Mouse (Mus musculus): ENCODE data around the gene Ncf2. TPM values are rescaled to one million over a fixed set of nuclear protein-coding genes. Genes with fewer than 3 reads are reported as not detected.

Ncf2 gene
- total and polyA plus RNA-seq, 2 experiments: 1.2 to 3.0 TPM

DNA sequence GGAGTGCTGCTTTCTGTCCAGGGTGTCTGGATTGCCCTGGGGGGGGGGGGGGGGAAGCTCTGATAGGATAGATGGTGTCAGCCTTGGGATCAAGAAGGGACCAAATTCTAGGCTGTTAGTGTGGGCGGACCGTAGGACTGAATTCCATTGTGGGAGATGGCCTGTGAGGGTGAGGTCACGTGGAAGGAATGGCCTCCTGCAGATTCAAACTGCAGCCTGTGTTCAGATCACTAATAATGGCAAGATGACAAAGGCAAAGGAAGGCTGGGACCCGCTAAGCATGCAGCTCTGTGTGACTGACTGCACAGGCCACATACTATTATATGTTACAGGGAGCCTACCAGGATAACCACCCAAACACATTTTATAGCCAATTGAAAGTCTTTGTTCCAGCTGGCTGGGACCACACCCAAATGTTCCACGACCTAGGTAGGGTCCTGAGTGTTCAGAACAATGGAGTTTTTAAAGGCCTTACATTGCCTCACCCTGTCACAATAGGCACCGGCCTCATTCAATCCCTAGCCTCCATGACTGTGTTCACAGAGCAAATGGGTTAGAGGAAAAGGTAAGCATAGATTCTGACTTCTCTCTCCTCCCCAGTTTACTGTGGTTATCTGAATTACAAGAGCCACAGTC is 6.4 kb upstream of the Ncf2 start:
- 86% methylated on average over 6 of the region's 6 CpGs for WGBS
- DNase-seq (ENCODE audit: extremely low read depth, low read depth, low spot score): no peak
- H3K4me1 ChIP-seq (ENCODE audit: control insufficient read depth, insufficient read depth, low read length): no peaks in the 10 kb centered on the region
- no peak overlapping the region for H3K27ac ChIP-seq (replicated peaks; ENCODE audit: insufficient read depth, low read depth, low read length)
- TF ChIP-seq POLR2A (IDR thresholded peaks at IDR 0.05; ENCODE audit: extremely low read depth, insufficient read depth, low read length): no peak
- H3K79me2 ChIP-seq (ENCODE audit: control insufficient read depth, insufficient read depth, low read length): no peaks in the 10 kb centered on the region
- H3K9ac ChIP-seq (ENCODE audit: low read depth, low read length): no peak overlapping the region
- no peaks in the 10 kb centered on the region for H3K27me3 ChIP-seq (ENCODE audit: control insufficient read depth, insufficient read depth, low read length)
- H3K4me3 ChIP-seq (ENCODE audit: insufficient read depth, low read depth, low read length): no peak overlapping the region
- H3K36me3 ChIP-seq (ENCODE audit: control insufficient read depth, insufficient read depth, low read length): no peaks in the 10 kb centered on the region

DNA sequence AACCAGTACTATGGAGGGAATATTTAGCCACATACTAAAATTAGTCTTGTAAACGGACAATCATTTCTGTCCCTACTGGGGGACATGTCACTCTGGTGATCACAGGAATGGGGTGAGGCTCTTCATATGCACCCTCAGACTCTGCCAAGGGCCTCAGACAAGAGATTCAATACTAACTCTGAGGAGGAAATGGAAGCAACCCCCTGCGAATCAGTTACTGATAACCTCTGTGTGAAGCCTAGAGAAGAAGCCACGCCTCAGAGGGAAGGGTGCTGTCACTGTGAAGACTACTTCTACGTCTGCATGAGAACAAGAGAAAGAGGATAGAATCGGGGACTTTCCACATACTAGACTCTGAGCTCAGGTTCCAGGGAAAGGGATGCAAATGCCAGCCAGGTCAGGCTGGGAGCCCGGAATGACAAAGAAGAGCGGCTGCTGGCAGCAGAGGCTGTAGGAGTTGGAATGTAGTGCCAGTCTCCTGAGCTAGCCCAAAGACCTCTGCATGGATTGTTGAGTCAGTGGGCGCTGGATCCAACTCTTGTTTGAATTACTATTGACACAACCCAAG is 4.2 kb upstream of the Ncf2 start:
- Histone ChIP-seq H3K79me2 (ENCODE audit: control insufficient read depth, insufficient read depth, low read length) (no peaks in the 10 kb centered on the region), H3K36me3 (ENCODE audit: control insufficient read depth, insufficient read depth, low read length) (no peaks in the 10 kb centered on the region), H3K27me3 (ENCODE audit: control insufficient read depth, insufficient read depth, low read length) (no peaks in the 10 kb centered on the region), H3K9ac (ENCODE audit: low read depth, low read length) (no peak overlapping the region), H3K4me3 (ENCODE audit: insufficient read depth, low read depth, low read length) (no peak overlapping the region), H3K4me1 (ENCODE audit: control insufficient read depth, insufficient read depth, low read length) (no peaks in the 10 kb centered on the region), H3K27ac (replicated peaks; ENCODE audit: insufficient read depth, low read depth, low read length) (no peak overlapping the region)
- TF ChIP-seq CTCF (IDR thresholded peaks at IDR 0.05; ENCODE audit: low read depth, low read length): no peak
- TF ChIP-seq POLR2A (IDR thresholded peaks at IDR 0.05; ENCODE audit: extremely low read depth, insufficient read depth, low read length): no peak
- DNase-seq (ENCODE audit: extremely low read depth, low read depth, low spot score): no peak
- WGBS: 62% methylated on average over 8 of the region's 8 CpGs

DNA sequence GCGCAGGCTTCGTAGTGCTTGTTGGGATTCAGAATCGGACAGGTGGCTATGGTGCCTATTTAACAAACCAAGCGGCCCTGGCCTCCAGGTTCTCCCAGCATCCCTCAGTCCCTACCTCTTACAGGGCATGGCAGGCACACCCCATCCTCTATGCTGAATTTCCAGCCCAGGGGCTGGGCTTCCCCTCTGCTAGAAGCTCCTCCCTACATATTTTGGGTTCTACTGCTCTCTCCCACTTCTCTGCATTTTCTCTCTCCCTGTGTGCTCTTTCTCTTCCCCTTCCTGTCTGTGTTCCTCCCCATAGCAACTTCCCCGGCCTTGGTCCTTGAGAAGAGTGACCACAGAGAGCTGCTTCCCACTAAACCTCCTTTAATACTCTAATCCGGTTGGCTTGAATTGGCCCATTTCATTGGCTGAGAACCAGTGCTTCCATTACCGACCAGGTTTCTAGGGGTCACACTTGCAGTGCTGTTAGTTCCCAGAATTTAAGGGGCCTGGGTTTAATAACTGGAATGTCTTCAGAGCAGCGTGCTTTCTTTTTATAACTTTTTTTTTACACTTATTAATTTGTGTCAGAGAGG is 3.2 kb upstream of the Ncf2 start:
- H3K4me1 ChIP-seq (ENCODE audit: control insufficient read depth, insufficient read depth, low read length): no peaks in the 10 kb centered on the region
- no peaks in the 10 kb centered on the region for H3K36me3 ChIP-seq (ENCODE audit: control insufficient read depth, insufficient read depth, low read length)
- no peaks in the 10 kb centered on the region for H3K79me2 ChIP-seq (ENCODE audit: control insufficient read depth, insufficient read depth, low read length)
- no peaks in the 10 kb centered on the region for H3K27me3 ChIP-seq (ENCODE audit: control insufficient read depth, insufficient read depth, low read length)
- TF ChIP-seq POLR2A (IDR thresholded peaks at IDR 0.05; ENCODE audit: extremely low read depth, insufficient read depth, low read length) (no peak), CTCF (IDR thresholded peaks at IDR 0.05; ENCODE audit: low read depth, low read length) (no peak)
- peak; percentile 32 for DNase-seq (ENCODE audit: extremely low read depth, low read depth, low spot score)
- no peak overlapping the region for H3K27ac ChIP-seq (replicated peaks; ENCODE audit: insufficient read depth, low read depth, low read length)
- WGBS: 88% methylated on average over 8 of the region's 8 CpGs
- H3K4me3 ChIP-seq (ENCODE audit: insufficient read depth, low read depth, low read length): no peak overlapping the region
- H3K9ac ChIP-seq (ENCODE audit: low read depth, low read length): no peak overlapping the region

DNA sequence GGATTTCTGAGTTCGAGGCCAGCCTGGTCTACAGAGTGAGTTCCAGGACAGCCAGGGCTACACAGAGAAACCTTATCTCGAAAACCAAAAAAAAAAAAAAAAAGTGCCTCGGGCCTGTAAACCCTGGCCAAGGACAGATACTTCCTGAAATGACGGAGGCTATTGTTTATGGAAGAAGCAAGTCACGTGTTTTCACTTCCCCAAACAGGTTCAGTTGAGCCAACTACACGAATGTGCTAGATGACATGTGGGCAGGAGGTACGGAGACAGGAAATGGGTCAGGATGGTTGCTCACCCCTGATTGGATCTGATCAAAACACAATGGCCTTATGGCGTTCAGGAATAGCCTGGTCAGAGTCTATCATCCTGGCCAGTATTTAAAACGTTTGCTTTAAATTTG is 1.9 kb upstream of the Ncf2 start:
- Histone ChIP-seq H3K27me3 (ENCODE audit: control insufficient read depth, insufficient read depth, low read length) (no peaks in the 10 kb centered on the region), H3K79me2 (ENCODE audit: control insufficient read depth, insufficient read depth, low read length) (no peaks in the 10 kb centered on the region), H3K4me3 (ENCODE audit: insufficient read depth, low read depth, low read length) (no peak overlapping the region), H3K9ac (ENCODE audit: low read depth, low read length) (no peak overlapping the region), H3K27ac (replicated peaks; ENCODE audit: insufficient read depth, low read depth, low read length) (no peak overlapping the region), H3K36me3 (ENCODE audit: control insufficient read depth, insufficient read depth, low read length) (no peaks in the 10 kb centered on the region), H3K4me1 (ENCODE audit: control insufficient read depth, insufficient read depth, low read length) (no peaks in the 10 kb centered on the region)
- peak; percentile 46 for DNase-seq (ENCODE audit: extremely low read depth, low read depth, low spot score)
- 62% methylated on average over 9 of the region's 9 CpGs for WGBS
- TF ChIP-seq POLR2A (IDR thresholded peaks at IDR 0.05; ENCODE audit: extremely low read depth, insufficient read depth, low read length) (no peak), CTCF (IDR thresholded peaks at IDR 0.05; ENCODE audit: low read depth, low read length) (no peak)

DNA sequence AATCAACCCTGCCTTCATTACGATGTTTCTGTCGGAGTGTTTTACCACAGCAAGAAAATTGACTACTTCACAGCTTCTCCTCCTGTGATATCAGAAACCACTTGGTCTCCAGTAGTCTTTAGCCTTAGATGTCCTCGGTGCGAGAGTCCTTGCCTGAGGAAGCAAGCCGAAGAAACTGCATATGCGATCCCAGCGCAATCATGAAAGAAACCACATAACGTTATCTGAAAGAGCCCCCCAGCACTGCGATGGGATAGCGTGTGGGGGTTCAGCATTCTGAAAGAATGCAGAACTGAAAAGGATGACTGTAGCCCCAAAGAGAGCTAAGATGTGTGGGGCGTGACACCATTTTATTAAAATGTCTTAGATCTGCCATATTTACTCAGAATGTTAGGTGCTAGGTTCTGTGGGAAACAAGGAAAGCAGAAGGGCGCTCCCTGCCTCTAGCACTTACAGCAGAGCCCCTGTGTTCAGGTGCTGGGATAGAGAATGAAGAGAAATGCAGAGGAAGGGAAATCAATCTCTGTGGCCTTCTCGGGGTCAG is 711 bp downstream of the Ncf2 start:
- H3K9ac ChIP-seq (ENCODE audit: low read depth, low read length): no peak overlapping the region; the same call in 1 of the 2 replicates
- H3K27ac ChIP-seq (replicated peaks; ENCODE audit: insufficient read depth, low read depth, low read length): no peak overlapping the region
- H3K79me2 ChIP-seq (ENCODE audit: control insufficient read depth, insufficient read depth, low read length): no peaks in the 10 kb centered on the region
- TF ChIP-seq POLR2A (IDR thresholded peaks at IDR 0.05; ENCODE audit: extremely low read depth, insufficient read depth, low read length) (no peak), CTCF (IDR thresholded peaks at IDR 0.05; ENCODE audit: low read depth, low read length) (no peak)
- no peaks in the 10 kb centered on the region for H3K36me3 ChIP-seq (ENCODE audit: control insufficient read depth, insufficient read depth, low read length)
- no peak for DNase-seq (ENCODE audit: extremely low read depth, low read depth, low spot score)
- WGBS: 85% methylated on average over 13 of the region's 13 CpGs
- no peaks in the 10 kb centered on the region for H3K27me3 ChIP-seq (ENCODE audit: control insufficient read depth, insufficient read depth, low read length)
- no peaks in the 10 kb centered on the region for H3K4me1 ChIP-seq (ENCODE audit: control insufficient read depth, insufficient read depth, low read length)
- no peak overlapping the region for H3K4me3 ChIP-seq (ENCODE audit: insufficient read depth, low read depth, low read length)

DNA sequence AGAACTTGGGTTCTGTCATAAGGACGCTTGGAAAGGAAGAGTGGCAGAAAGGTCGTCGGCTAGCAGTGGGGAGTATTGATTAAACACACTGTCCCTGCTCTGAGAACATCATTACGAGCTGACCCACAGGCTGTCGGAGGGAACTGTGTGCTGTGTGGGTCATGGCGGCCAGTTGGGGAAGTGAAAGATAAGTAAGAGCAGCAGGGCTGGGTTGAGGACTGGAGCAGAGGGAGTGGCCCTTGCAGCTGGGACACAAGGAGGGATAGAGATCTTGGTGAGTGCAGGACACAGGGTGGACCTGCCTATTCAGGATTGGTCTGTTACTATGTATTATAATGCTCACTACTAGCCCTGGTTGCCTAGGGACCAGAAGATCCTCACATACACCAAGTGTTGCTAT is 4.9 kb downstream of the Ncf2 start:
- WGBS: 40% methylated on average over 6 of the region's 6 CpGs
- H3K27ac ChIP-seq (replicated peaks; ENCODE audit: insufficient read depth, low read depth, low read length): no peak overlapping the region
- no peak for DNase-seq (ENCODE audit: extremely low read depth, low read depth, low spot score)
- H3K4me3 ChIP-seq (ENCODE audit: insufficient read depth, low read depth, low read length): no peak overlapping the region
- no peaks in the 10 kb centered on the region for H3K79me2 ChIP-seq (ENCODE audit: control insufficient read depth, insufficient read depth, low read length)
- no peaks in the 10 kb centered on the region; the same call in 1 of the 2 replicates for H3K4me1 ChIP-seq (ENCODE audit: control insufficient read depth, insufficient read depth, low read length)
- no peak overlapping the region for H3K9ac ChIP-seq (ENCODE audit: low read depth, low read length)
- TF ChIP-seq POLR2A (IDR thresholded peaks at IDR 0.05; ENCODE audit: extremely low read depth, insufficient read depth, low read length): no peak
- TF ChIP-seq CTCF (IDR thresholded peaks at IDR 0.05; ENCODE audit: low read depth, low read length): no peak
- H3K36me3 ChIP-seq (ENCODE audit: control insufficient read depth, insufficient read depth, low read length): no peaks in the 10 kb centered on the region
- H3K27me3 ChIP-seq (ENCODE audit: control insufficient read depth, insufficient read depth, low read length): no peaks in the 10 kb centered on the region
